Mouse (Mus musculus): ENCODE results near the gene Tle3. TPM values are rescaled to one million over a fixed set of nuclear protein-coding genes. Genes with fewer than 3 reads are reported as not detected.

Gene Tle3
- 10 to 100 TPM in 1 of 2 experiments, 1 to 10 TPM in 1; 4.7 to 12.9 TPM for total RNA-seq (2021)
- long read RNA-seq, experiment 1, partial matches to known transcripts = 1 of 1 reads
- long read RNA-seq, experiment 1, other reads (novel, unspliced or antisense) = 0 of 1 reads
- long read RNA-seq, experiment 2, partial matches to known transcripts = 0 of 1 reads
- long read RNA-seq, experiment 2, other reads (novel, unspliced or antisense) = 1 of 1 reads

DNA sequence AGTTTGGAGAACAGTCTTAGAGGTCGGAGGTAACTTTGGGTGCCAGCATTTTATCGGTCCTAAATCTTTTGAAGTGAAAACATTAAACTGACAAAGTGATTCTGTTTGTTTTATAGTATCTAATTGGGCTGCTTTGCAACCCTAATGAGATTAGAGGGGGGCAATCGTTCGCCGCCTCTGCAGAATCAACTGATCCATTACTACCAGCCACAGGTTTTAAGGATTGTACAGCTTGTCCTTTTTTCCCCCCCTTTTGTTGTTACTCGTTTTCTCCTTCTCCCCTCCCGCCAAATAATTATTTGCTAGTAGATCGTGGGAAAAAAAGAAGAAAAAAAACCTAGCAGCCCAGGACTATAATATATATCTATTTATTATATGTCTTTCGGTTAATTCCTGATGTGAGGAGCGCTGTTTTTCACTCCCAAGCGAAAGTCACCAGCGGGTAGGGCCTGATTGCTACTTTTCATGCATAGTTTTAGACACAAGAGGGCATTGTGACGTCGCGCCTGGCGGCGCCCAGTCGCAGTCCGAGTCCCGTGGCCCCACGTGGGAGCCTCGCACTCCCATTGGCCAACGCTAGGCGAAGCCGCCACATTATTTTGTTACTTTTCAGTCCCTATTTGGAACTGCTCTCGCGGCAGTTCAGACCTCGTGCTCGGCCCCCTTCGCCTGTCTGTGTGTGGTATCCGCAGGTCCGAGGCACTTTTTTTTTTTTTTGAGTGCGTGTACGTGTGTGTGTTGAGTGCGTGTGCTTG lies at the start of gene Tle3:
Tle3 (plus strand) TSS at position 612 of the 755 bp plus-strand sequence.
- H3K27ac ChIP-seq = peak within 1 kb of the TSS; percentile 92
- intact Hi-C loops (cut with DNase I) = loop anchor here (5.0 kb wide), 3 partner anchors 65 to 325 kb away; no protein-coding TSS in a partner anchor
- H3K4me3 ChIP-seq = peak within 1 kb of the TSS; percentile 77
- peak; percentile 61 for TF ChIP-seq CTCF (IDR thresholded peaks at IDR 0.05)
- peak; percentile 98 for DNase-seq

DNA sequence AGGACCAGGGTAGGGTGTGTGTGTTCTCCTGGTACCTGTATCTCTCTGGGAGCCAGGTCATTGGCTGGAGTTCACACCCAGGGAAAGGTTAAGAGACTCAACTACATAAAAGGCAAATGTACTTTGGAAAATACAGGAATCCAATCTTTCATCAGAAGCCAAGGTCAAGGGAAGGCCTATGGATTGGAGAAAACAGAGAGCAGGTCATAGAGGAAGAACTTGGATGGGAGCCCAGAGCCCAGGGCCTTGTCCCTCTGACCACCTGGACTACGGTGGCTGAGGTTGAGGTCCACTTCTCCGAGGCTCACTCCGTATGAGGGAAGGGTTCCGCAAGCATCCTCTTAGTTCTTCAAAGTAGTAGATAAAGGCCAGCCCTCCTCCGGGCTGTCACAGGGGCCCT lies 48.9 kb upstream of the Tle3 start:
- no peak overlapping the region for H3K27ac ChIP-seq
- TF ChIP-seq CTCF (IDR thresholded peaks at IDR 0.05) = no peak
- intact Hi-C loops (cut with DNase I) = no loop called here
- H3K4me3 ChIP-seq = no peak overlapping the region
- no peak for DNase-seq

DNA sequence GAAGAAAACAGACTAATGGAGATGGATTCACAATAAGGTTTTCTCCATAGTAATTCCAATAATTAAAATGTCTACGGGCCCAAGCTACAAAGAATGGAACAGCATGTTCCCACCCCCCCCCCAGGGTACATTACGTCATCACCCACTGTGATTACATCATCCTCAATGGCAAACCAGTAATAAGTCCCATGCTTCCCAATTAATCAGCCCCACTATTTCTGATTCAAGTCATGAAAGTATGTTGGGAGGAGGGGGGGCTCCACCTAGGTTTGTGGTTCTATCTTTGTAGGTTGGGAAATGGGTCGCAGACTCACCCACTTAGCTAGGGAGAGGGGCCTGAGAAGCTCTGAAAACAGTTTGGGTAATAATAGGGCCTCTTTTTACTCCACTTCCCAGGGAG lies 48.3 kb upstream of the Tle3 start:
- intact Hi-C loops (cut with DNase I) = no loop called here

DNA sequence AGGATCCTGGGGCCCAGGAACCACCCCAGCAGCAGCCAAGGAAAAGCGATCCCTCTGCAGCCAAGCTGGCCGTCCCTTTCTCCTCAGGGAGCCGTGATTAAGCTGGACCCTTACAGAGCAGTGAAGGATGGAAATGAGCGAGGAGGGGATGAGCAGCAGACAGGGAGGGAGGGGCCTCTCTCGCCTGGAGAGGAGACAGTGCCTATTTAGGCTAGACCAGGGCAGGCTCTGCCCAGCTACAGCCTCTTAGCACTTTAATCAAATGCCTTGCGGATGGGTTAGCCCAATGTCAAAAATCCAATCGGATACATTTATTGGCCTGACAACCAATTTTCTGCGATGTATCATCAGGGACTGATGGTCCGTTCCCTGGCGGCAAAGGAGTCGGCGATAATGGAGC lies 47.8 kb upstream of the Tle3 start:
- TF ChIP-seq CTCF (IDR thresholded peaks at IDR 0.05) = no peak
- no peak overlapping the region for H3K27ac ChIP-seq
- no peak for DNase-seq
- no peak overlapping the region for H3K4me3 ChIP-seq
- intact Hi-C loops (cut with DNase I) = no loop called here

More for the DNA sequence above, 48.3 kb upstream of the Tle3 start:
- Histone ChIP-seq H3K4me3 (no peak overlapping the region), H3K27ac (no peak overlapping the region)
- no peak for TF ChIP-seq CTCF (IDR thresholded peaks at IDR 0.05)
- no peak for DNase-seq

DNA sequence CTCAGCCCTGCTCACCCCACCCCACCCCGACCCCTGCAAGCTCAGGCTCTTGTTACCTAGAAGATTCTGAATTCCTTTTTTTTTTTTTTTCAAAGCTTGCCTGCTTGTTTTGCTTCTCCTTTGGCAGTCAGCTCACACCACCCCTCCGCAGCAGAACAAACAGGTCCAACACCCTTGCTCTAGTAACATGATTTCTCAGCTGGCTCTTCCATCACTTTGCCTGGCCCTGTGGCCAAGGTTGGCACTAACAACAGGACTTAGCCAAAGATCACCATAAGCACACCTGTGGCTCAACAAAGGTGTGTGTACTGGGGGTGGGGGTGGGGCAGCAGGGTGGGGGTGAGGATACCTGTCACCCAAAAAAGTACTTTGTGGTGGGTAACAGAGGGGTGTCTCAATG lies 47.2 kb upstream of the Tle3 start:
- intact Hi-C loops (cut with DNase I) = no loop called here
- H3K4me3 ChIP-seq = no peak overlapping the region
- DNase-seq = no peak
- H3K27ac ChIP-seq = no peak overlapping the region
- TF ChIP-seq CTCF (IDR thresholded peaks at IDR 0.05) = no peak

DNA sequence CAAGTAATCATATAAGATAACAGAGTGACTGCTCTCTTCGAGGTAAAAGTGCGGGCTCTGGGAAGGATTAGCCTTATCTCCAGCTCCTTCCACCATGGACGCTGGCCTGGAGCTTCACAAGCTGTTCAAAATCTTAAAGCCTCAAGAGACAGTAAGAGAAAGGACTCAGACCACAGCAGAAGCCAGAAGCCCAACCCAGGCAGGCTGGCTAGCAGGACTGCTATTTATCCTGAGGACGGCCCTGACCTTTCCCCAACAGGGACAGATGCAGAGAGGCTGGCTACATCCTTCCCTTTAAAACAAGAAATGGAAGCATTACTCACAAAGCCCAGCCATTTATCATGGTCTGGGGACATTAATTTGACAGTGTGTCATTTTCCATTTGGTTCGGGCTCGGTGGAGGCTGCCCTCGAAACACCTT lies 46.2 kb upstream of the Tle3 start:
- H3K27ac ChIP-seq = no peak overlapping the region
- intact Hi-C loops (cut with DNase I) = no loop called here
- no peak for TF ChIP-seq CTCF (IDR thresholded peaks at IDR 0.05)
- DNase-seq = no peak
- no peak overlapping the region for H3K4me3 ChIP-seq

DNA sequence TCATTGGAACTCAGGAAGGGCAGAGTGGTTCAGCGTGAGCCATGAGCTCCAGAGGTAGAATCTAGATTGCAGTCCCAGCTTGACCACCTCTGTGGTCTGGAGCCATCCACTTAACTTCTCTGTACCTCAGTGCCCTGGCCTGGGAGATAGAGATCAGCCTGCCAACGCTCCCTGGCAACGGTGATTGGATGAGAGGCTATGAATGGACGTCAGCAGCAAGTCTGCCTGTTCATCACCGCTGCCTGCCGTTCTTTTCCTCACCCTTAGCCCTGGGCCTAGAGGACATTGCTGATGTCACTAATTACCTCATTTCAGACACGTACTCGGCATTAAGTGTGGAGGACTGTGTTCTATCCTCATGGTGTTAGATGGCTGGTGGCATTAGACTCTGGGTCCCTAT lies 45.2 kb upstream of the Tle3 start:
- intact Hi-C loops (cut with DNase I) = no loop called here
- Histone ChIP-seq H3K27ac (no peak overlapping the region), H3K4me3 (no peak overlapping the region)
- no peak for TF ChIP-seq CTCF (IDR thresholded peaks at IDR 0.05)
- no peak for DNase-seq

DNA sequence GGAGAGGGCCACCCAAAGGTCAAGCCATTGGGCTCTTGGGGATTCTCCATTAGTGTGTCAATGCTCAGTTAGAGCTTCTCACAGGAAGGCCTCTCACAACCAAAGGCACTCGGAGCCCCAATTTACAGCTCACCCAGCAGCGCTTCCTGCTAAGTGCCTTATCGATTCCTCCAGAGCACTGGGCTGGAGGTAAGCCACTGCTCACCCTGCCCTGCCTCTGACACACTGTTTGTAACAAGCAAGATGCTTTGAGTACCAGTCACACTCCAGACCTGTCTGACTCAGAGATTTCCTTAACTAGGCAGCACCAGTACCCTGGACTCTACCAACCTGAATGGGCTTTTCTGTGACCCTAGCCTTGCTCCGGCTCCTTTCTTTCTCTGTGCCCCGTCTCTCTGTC lies 44.0 kb upstream of the Tle3 start:
- Histone ChIP-seq H3K27ac (no peak overlapping the region), H3K4me3 (no peak overlapping the region)
- intact Hi-C loops (cut with DNase I) = no loop called here
- no peak for DNase-seq
- no peak for TF ChIP-seq CTCF (IDR thresholded peaks at IDR 0.05)

DNA sequence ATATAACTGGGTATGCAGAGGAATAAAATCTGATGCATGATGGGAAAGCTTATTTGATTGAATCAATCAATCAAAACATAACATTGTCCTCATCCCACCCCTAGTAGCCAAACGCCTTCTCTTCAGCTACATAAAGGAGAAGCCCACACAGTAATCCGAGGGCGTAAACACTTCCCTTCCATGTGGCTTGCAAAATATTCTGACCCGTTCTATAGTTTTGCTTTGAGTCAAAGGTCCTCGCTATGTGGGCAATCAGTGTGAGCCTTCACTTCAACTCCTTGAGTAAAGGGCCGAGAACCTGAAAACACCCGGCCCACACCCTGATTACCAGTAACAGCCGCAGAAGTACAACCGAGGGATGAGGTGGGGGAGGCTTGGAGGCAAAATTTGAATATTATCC lies 41.4 kb upstream of the Tle3 start:
- H3K27ac ChIP-seq = no peak overlapping the region
- no peak for TF ChIP-seq CTCF (IDR thresholded peaks at IDR 0.05)
- DNase-seq = no peak
- intact Hi-C loops (cut with DNase I) = no loop called here
- no peak overlapping the region for H3K4me3 ChIP-seq

DNA sequence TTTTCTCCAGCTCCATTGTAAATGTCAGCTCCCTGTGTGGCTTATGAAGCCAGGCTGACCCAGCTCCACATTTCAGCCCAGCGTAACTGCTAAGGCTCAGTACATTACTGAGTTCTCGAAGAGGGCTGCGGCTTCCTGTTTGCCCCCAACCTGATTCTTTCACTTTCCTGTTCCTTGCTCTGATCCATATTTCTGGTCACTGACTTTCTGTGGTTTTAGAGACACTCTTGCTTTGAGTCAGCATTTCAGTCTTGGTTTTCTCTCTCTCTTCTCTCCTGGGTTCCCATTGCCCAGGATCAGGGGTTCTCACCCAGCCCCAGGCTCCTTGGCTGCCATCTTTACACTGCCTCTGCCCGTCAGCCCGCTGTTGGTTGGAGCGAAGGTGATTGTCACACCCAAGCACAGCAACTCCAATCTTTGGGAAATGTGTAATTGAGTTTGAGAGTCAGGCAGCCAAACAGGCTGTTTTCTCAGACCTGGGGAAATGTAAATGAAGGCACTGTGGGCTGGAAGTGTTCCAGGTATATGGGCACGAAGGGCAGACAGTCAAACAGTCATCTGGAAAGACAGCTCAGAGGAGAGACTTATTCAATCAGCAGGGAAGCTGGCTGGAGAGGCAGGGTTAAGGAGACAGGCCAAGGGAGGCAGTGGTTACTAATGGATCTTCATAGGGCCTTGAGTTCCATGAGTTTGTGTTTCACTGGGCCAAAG lies 39.8 kb upstream of the Tle3 start:
- TF ChIP-seq CTCF (IDR thresholded peaks at IDR 0.05) = no peak
- intact Hi-C loops (cut with DNase I) = no loop called here
- H3K27ac ChIP-seq = no peak overlapping the region
- no peak overlapping the region for H3K4me3 ChIP-seq
- DNase-seq = no peak

DNA sequence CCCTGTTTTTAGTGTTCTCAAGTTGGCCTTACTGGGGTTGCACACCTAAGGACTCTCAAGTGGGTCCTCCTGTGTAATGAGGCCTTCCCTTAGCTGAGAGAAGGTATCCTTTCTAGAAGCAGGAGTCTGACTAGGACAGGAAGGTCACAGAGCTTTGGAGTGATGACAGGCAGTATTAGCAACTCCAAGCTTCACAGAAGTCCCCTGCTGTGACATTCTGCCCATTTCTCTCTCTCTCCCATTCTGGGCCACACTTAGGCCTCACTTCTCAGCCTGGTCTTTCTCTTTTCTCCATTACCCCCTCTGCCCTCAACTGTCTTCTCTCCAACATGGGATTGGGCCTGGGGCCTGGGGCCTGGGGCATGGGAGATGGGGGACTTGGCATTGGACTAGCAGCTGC lies 36.0 kb upstream of the Tle3 start:
- Histone ChIP-seq H3K27ac (no peak overlapping the region), H3K4me3 (no peak overlapping the region)
- no peak for DNase-seq
- no peak for TF ChIP-seq CTCF (IDR thresholded peaks at IDR 0.05)
- intact Hi-C loops (cut with DNase I) = no loop called here

DNA sequence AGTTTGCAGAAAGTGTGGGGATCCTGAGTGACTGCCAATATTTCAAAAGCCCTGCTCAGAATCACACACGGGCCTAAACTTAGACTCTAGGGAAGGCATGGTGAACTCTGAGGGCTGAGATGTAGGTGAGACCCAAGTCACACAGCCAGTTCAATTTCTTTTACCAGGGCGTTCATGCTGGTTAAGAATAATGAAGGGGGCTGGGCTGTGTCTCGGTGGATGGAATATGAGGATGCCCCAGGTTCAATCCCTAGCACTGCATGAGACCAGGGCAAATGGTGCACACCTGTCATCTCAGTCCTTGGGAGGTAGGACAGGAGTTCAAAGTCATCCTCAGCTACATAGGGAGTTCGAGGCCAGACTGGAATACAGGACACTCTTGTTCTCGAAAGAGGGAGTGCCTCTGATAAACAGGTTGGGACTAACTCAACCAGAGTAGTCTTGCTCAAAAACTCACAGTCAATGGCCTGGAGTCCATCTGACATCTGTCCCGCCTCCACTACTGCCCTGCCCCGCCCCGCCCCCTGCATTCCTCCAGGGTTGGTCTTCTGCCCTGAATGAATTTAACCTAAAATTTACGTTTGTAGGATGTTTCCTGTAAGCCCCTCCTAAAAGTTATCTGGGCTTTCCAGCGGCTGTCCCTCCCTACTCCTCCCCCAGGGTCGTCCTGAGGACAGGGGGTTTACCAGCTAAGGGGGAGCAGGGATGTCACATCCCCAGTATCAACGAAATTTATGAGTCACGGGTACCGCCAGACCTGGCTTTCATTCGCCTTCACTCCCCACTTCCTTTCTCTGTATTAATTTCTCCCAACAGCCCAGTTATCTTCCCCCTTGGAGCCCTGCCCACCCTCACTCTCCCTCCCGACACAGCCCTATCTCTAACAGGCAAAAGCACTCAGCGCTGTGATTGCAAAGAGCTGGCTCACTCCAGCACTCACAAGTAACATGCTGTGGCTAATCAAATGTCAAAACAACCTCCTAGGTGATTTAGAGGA lies 35.3 kb upstream of the Tle3 start:
- intact Hi-C loops (cut with DNase I) = no loop called here
- no peak for TF ChIP-seq CTCF (IDR thresholded peaks at IDR 0.05)
- no peak overlapping the region for H3K27ac ChIP-seq
- peak; percentile 53 for DNase-seq
- H3K4me3 ChIP-seq = no peak overlapping the region

Measured in gastrocnemius, adult 2 months (tissue).